Mouse (Mus musculus): ENCODE data around the gene Irgq. TPM values are rescaled to one million over a fixed set of nuclear protein-coding genes. Genes with fewer than 3 reads are reported as not detected.
A peak's percentile ranks its signal among the peaks of the same experiment; 100 is the strongest.

Irgq gene
- total and polyA plus RNA-seq, 3 experiments: 5.1 to 10.1 (median 9.9) TPM

- peaks cover 4% of the 10 kb centered on the region for H3K9me3 ChIP-seq (replicated peaks; ENCODE audit: low read length)
- peak; percentile 99 for DNase-seq (ENCODE audit: extremely low read depth)
- H3K36me3 ChIP-seq (replicated peaks in 1 of 2; ENCODE audit: control insufficient read depth in 1 of 2, insufficient read depth in 1 of 2, low read length in 1 of 2): peaks cover 21 to 42% of the 10 kb centered on the region in 2 experiments
- peaks cover 18% of the 10 kb centered on the region for H3K79me2 ChIP-seq (replicated peaks; ENCODE audit: control insufficient read depth, extremely low read depth, insufficient read depth, poor library complexity, severe bottlenecking)
- H3K27me3 ChIP-seq (replicated peaks): no peaks in the 10 kb centered on the region
- dilution Hi-C loops (cut with MboI; ENCODE audit: extremely low pct_ligation_motif_present, extremely low pct_unique_long_range_greater_than_20kb, low sequenced_read_pairs): no loop called here
- in situ Hi-C loops (cut with MboI; ENCODE audit: low pct_ligation_motif_present, low pct_unique_long_range_greater_than_20kb, low sequenced_read_pairs): no loop called here
- H3K4me1 ChIP-seq (ENCODE audit: control insufficient read depth in 1 of 2, insufficient read depth in 2 of 2): peaks cover 3 to 46% of the 10 kb centered on the region in 2 experiments; a peak in 3 of 4 replicates
- H3K4me2 ChIP-seq (ENCODE audit: insufficient read depth, low read depth, poor library complexity, severe bottlenecking): peak overlapping the region; percentile 71
- TF ChIP-seq BHLHE40 (IDR thresholded peaks at IDR 0.05; ENCODE audit: low read depth, low read length) (peak; percentile 91), JUND (conservative IDR thresholded peaks at IDR 0.05; ENCODE audit: low read depth, low read length) (no peak), TBP (conservative IDR thresholded peaks at IDR 0.05; ENCODE audit: low read depth, low read length) (peak; percentile 79), ELF1 (IDR thresholded peaks at IDR 0.05; ENCODE audit: low read depth, low read length) (peak; percentile 34), MAZ (IDR thresholded peaks at IDR 0.05; ENCODE audit: low read depth, low read length) (0 out of 2 replicates have a peak, but pooled peaks have one; percentile 72), ZNF384 (IDR thresholded peaks at IDR 0.05; ENCODE audit: low read depth, low read length) (no peak), POLR2A (IDR thresholded peaks at IDR 0.05; ENCODE audit: low read depth, low read length) (peak; percentile 72), MEF2A (IDR thresholded peaks at IDR 0.05; ENCODE audit: borderline replicate concordance, low read depth, low read length) (no peak), USF2 (conservative IDR thresholded peaks at IDR 0.05; ENCODE audit: low read depth, low read length) (no peak), JUN (IDR thresholded peaks at IDR 0.05; ENCODE audit: insufficient read depth, low read depth, low read length) (no peak), SMC3 (IDR thresholded peaks at IDR 0.05; ENCODE audit: low read depth, low read length) (no peak), ETS1 (conservative IDR thresholded peaks at IDR 0.05; ENCODE audit: low read depth, low read length) (0 out of 2 replicates have a peak, but pooled peaks have one; percentile 16), MYC (IDR thresholded peaks at IDR 0.05; ENCODE audit: low read depth, low read length) (peak; percentile 55; the same call in 1 of the 2 replicates), MXI1 (IDR thresholded peaks at IDR 0.05; ENCODE audit: low read depth, low read length) (peak; percentile 97), ZC3H11A (IDR thresholded peaks at IDR 0.05; ENCODE audit: low read depth, low read length) (no peak), IRF4 (IDR thresholded peaks at IDR 0.05; ENCODE audit: low read depth, low read length) (no peak; the same call in 1 of the 2 replicates), CTCF (conservative IDR thresholded peaks at IDR 0.05 in 1 of 2, IDR thresholded peaks at IDR 0.05 in 1 of 2; ENCODE audit: low read depth in 2 of 2, low read length in 2 of 2) (no peak), HCFC1 (IDR thresholded peaks at IDR 0.05; ENCODE audit: low read depth, low read length) (peak; percentile 85), ZKSCAN1 (IDR thresholded peaks at IDR 0.05; ENCODE audit: borderline replicate concordance, low read depth, low read length) (no peak), KAT2A (IDR thresholded peaks at IDR 0.05; ENCODE audit: insufficient replicate concordance, low read length) (peak; percentile 65; the same call in 1 of the 2 replicates), MAX (IDR thresholded peaks at IDR 0.05; ENCODE audit: low read length) (peak; percentile 41; the same call in 1 of the 2 replicates), USF1 (IDR thresholded peaks at IDR 0.05; ENCODE audit: low read depth, low read length) (no peak), MAFK (IDR thresholded peaks at IDR 0.05; ENCODE audit: insufficient replicate concordance, low read length) (no peak), EP300 (IDR thresholded peaks at IDR 0.05; ENCODE audit: low read length) (no peak), SIN3A (IDR thresholded peaks at IDR 0.05; ENCODE audit: low read length) (peak; percentile 84), E2F4 (IDR thresholded peaks at IDR 0.05; ENCODE audit: insufficient replicate concordance, low read depth, low read length) (no peak), CHD2 (IDR thresholded peaks at IDR 0.05; ENCODE audit: low read length) (no peak), UBTF (IDR thresholded peaks at IDR 0.05; ENCODE audit: low read depth, low read length) (no peak; the same call in 1 of the 2 replicates), NRF1 (IDR thresholded peaks at IDR 0.05; ENCODE audit: low read depth, low read length) (peak; percentile 98), POLR2AphosphoS2 (IDR thresholded peaks at IDR 0.05; ENCODE audit: low read depth, low read length) (0 out of 2 replicates have a peak, but pooled peaks have one; percentile 57), NELFE (IDR thresholded peaks at IDR 0.05; ENCODE audit: low read depth, low read length) (peak; percentile 61), PAX5 (IDR thresholded peaks at IDR 0.05; ENCODE audit: low read length) (no peak), CHD1 (IDR thresholded peaks at IDR 0.05; ENCODE audit: low read depth, low read length) (no peak), RCOR1 (conservative IDR thresholded peaks at IDR 0.05; ENCODE audit: low read depth, low read length) (no peak), ZMIZ1 (IDR thresholded peaks at IDR 0.05; ENCODE audit: low read depth, low read length) (no peak), TCF12 (IDR thresholded peaks at IDR 0.05; ENCODE audit: low read depth, low read length) (no peak; the same call in none of the 2 replicates), GABPA (IDR thresholded peaks at IDR 0.05; ENCODE audit: insufficient replicate concordance, low read depth, low read length) (no peak), RAD21 (IDR thresholded peaks at IDR 0.05; ENCODE audit: low read depth, low read length) (no peak)
- peak overlapping the region; percentile 89 for H3K27ac ChIP-seq (ENCODE audit: insufficient read depth, low read depth)
- peak overlapping the region; percentile 70 to 97 (median 89) for H3K4me3 ChIP-seq (replicated peaks in 1 of 3; ENCODE audit: low read depth in 2 of 3, low read length in 2 of 3, poor library complexity in 1 of 3)
- peak overlapping the region; percentile 93 for H3K9ac ChIP-seq (ENCODE audit: insufficient read depth, low read depth)
These were observed 16.3 kb downstream of the Irgq start for GRCm38 (mm10) chr7:24546634-24547389.

All from CH12.LX (cell line).